Mouse (Mus musculus) intestine, embryonic 14.5 days (tissue): Measurements from ENCODE around the gene Yif1b. TPM values are rescaled to one million over a fixed set of nuclear protein-coding genes. Genes with fewer than 3 reads are reported as not detected.
A peak's percentile ranks its signal among the peaks of the same experiment; 100 is the strongest.

Experiments used
- ATAC-seq: fragments of 200-750 bp; cut with Nextera tagmentation; replicated peaks from 2 replicates; pipeline ENCODE4 v1.8.0; 2017; ENCODE audit warnings: low read depth, moderate number of reproducible peaks, moderate TSS enrichment, moderate library complexity; ENCODE audit not compliant: low FRiP score, low TSS enrichment
- DNase-seq: peaks from one replicate; pipeline ENCODE4 v3.0.0-alpha.2; 2018; ENCODE audit warnings: low spot score
- H3K27ac ChIP-seq: fragments of 300-500 bp; sonication (generic); 2 replicates; pipeline ENCODE4 v1.5.1; 2014; ENCODE audit warnings: low read depth, mild to moderate bottlenecking, control low read depth
- H3K27me3 ChIP-seq: fragments of 300-500 bp; sonication (generic); replicated peaks from 2 replicates; pipeline ENCODE4 v1.6.1; 2014; ENCODE audit warnings: low read length, control low read depth; ENCODE audit not compliant: control insufficient read depth, insufficient read depth
- H3K36me3 ChIP-seq: fragments of 300-500 bp; sonication (generic); 2 replicates; pipeline ENCODE4 v1.6.1; 2014; ENCODE audit warnings: low read length, control low read depth; ENCODE audit not compliant: control insufficient read depth, insufficient read depth
- H3K4me1 ChIP-seq: fragments of 300-500 bp; sonication (generic); replicated peaks from 2 replicates; pipeline ENCODE4 v1.6.1; 2014; ENCODE audit warnings: low read length, control low read depth, mixed read lengths; ENCODE audit not compliant: control insufficient read depth, insufficient read depth
- H3K4me2 ChIP-seq: fragments of 300-500 bp; sonication (generic); 2 replicates; pipeline ENCODE4 v1.6.1; 2014; ENCODE audit warnings: low read length
- H3K4me3 ChIP-seq: fragments of 300-500 bp; sonication (generic); 2 replicates; pipeline ENCODE4 v1.5.1; 2014; ENCODE audit warnings: low read depth, low read length, control low read depth, mixed read lengths
- H3K9ac ChIP-seq: fragments of 300-500 bp; sonication (generic); 2 replicates; pipeline ENCODE4 v1.6.1; 2014; ENCODE audit warnings: mild to moderate bottlenecking, low read length
- H3K9me3 ChIP-seq: fragments of 300-500 bp; sonication (generic); 2 replicates; pipeline ENCODE4 v1.6.1; 2016; ENCODE audit warnings: low read length, control low read depth; ENCODE audit not compliant: control insufficient read depth
- WGBS: fragments of 180-500 bp; shearing (Covaris S2); extraction: QIAGEN DNeasy Blood & Tissue Kit; methylation state at CpG from one replicate; pipeline ENCODE4 v1.1.7; 2014; 5-methylcytosine and 5-hydroxymethylcytosine counted together
- polyA plus RNA-seq: library from polyadenylated mRNA; unstranded; fragments of >200 nt; fragmentation: Nextera tagmentation; extraction: Ambion mirVana; gene quantifications from 2 replicates; pipeline ENCODE4 v1.2.1, GENCODE M21; 2014

The Yif1b gene
- polyA plus RNA-seq, 1 experiment from 2014 or later = 94.3 TPM

DNA sequence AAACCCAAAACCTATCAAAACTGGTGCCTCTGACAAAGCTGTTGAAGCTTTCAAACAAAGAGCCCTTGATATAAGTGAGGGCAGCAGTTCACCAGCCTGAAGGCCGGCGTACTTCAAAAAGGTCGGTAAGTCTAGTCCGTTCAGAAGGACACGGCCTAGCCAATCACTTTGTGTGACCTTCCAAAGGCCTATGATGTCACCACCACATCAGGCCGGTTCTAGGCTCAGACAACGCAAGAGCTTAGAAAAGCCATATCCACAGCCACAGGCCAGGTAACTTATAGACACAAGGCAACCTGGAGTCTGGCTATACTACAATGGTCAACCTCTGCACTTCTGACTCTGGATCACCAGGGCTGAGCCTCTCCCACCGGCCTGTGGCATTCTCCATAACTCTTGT, 41.8 kb downstream of the Yif1b start:
- DNase-seq = peak; percentile 68
- H3K36me3 ChIP-seq = no peaks in the 10 kb centered on the region

DNA sequence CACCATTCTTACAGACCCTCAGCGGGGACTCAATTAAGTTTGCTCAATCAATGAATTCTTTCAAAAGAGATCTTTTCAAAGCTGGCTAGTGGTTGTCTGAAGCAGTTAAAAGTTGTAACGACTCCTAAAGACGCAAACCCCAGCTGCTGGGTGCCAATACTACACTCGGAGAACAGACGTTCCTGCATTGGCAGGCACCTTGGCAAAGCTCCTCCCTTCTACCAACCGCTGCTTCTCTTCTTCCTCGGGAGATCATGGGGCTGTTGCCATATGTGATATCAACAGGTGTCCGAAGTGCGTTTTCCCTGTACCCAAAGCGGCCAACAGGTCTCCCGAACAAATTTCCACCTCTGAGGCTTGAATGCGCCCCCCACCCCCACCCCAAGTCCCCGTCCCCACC, 42.7 kb downstream of the Yif1b start:
- Histone ChIP-seq H3K9me3 (no peaks in the 10 kb centered on the region), H3K4me3 (peak overlapping the region; percentile 53), H3K4me1 (peaks cover 8% of the 10 kb centered on the region; the same call in 1 of the 2 replicates), H3K9ac (peak overlapping the region; percentile 65), H3K27ac (peak overlapping the region; percentile 34; the same call in 1 of the 2 replicates), H3K4me2 (peak overlapping the region; percentile 88), H3K36me3 (no peaks in the 10 kb centered on the region), H3K27me3 (peaks cover 8% of the 10 kb centered on the region)
- ATAC-seq (no peak), DNase-seq (no peak)
- 11% methylated on average over 13 of the region's 13 CpGs for WGBS

More for the DNA sequence above, 41.8 kb downstream of the Yif1b start:
- WGBS = 18% methylated on average over 8 of the region's 8 CpGs
- Histone ChIP-seq H3K27me3 (peaks cover 8% of the 10 kb centered on the region), H3K4me1 (peaks cover 8% of the 10 kb centered on the region; the same call in 1 of the 2 replicates), H3K27ac (peak overlapping the region; percentile 39; the same call in 1 of the 2 replicates), H3K4me2 (peak overlapping the region; percentile 88), H3K9ac (no peak overlapping the region; the same call in 1 of the 2 replicates), H3K9me3 (no peaks in the 10 kb centered on the region), H3K4me3 (peak overlapping the region; percentile 53)
- ATAC-seq = no peak

DNA sequence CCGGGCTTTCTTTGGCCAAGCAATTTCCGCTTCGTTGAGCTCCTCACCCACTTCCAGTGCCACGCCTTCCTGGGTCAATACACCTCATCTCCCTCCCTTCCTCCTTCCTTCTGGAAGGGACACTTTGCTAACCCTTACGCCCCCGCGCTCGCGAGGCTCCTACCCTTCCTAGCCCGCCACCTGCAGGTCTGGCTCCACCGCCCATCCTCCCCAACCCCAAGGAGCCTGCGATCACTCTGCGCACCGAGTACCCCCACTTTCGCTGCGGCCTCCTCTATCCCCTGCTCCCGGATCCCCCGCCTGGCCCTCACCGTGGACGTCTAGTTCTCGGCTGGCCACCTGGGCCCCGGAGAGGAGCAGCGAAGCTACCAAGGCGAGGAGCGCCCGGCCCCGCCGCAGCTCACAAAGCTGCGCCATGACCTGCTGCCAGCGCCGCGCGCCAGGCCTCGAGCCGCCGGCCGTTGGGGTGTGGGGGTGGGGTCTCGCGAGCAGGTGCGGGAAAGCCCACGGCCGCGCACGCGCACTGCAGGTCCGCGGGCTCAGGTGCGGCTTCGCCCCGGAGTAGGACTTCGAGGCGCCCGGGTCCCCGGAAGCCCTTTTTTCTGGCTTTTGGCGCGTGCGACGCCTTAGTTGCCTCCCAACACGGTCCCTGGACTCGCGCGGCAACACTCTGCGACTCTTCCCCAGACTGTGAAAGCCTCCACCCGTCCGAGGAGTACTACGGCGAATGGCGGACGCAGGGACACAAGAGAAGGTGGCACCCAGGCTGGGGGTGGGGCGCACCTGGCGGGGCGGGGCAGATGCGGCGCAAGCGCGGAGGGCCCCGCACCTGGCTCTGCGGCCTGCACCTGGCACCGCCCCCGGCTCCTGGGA, 43.3 kb downstream of the Yif1b start, which contains the start of gene Spint2:
TSS of gene Spint2 (minus strand) at position 712 of the 873 bp plus-strand sequence.
- Histone ChIP-seq H3K27ac (peak within 1 kb of the TSS; percentile 66), H3K9me3 (no peaks in the 10 kb centered on the region), H3K4me1 (peaks cover 8% of the 10 kb centered on the region; the same call in 1 of the 2 replicates), H3K36me3 (no peaks in the 10 kb centered on the region), H3K4me3 (peak within 1 kb of the TSS; percentile 53), H3K27me3 (peaks cover 8% of the 10 kb centered on the region), H3K4me2 (peak within 1 kb of the TSS; percentile 88), H3K9ac (peak within 1 kb of the TSS; percentile 65)
- under 1% methylated on average over 80 of the region's 80 CpGs for WGBS
- peak; percentile 91 for ATAC-seq
- peak; percentile 91 for DNase-seq

DNA sequence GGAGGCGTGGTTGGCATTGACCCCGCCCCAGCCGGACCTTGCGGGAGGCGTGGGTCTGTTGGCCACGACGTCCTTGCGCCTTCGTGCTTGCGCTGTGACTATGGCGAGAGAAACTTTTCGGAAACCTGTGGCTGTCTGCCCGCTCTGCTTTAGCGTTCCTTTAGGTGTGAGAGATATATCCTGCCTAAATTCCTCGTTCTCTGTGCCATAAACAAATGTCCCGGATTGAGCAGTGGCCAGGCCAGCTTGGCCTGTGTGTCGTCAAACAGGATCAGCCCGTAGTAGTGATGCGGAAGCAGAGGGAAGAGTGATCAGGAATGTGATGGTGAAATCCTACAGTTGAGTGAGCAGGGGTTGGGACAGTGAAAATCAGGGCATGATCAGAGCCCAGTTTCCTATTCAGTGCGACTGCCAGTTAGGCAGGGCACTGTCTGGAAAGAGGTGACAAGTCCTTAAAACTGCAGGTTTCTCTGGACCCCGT, 44.0 kb downstream of the Yif1b start:
- peak overlapping the region; percentile 53 for H3K4me3 ChIP-seq
- peaks cover 8% of the 10 kb centered on the region for H3K27me3 ChIP-seq
- peak overlapping the region; percentile 66; the same call in 1 of the 2 replicates for H3K27ac ChIP-seq
- H3K36me3 ChIP-seq = no peaks in the 10 kb centered on the region
- peak; percentile 66 for DNase-seq
- H3K4me2 ChIP-seq = peak overlapping the region; percentile 88
- no peaks in the 10 kb centered on the region for H3K9me3 ChIP-seq
- H3K4me1 ChIP-seq = peaks cover 8% of the 10 kb centered on the region; the same call in 1 of the 2 replicates
- ATAC-seq = peak; percentile 37
- H3K9ac ChIP-seq = peak overlapping the region; percentile 65
- WGBS = 8% methylated on average over 21 of the region's 21 CpGs

DNA sequence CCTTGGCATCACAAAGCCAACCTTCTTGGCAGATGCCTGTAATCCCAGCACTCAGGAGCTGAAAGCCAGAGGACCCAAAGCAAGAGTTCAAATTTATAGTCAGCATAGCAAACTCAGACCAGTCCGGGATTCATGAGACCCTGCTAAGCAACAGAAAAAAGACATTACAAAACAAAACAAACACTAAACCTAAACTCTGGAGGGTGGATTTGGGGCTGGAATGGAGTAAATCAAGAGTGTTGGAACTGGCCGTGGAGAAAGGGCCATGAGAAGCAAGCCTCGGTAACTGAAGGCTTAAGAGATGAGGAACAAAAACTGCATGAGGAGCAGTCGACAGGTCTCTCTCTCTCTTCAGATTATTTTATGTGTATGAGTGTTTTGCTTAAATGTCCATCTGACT, 45.7 kb downstream of the Yif1b start:
- no peak overlapping the region for H3K4me2 ChIP-seq
- H3K27ac ChIP-seq = no peak overlapping the region
- 79% methylated on average over 4 of the region's 4 CpGs for WGBS
- peaks cover 8% of the 10 kb centered on the region for H3K27me3 ChIP-seq
- H3K4me1 ChIP-seq = peaks cover 13% of the 10 kb centered on the region; the same call in 1 of the 2 replicates
- H3K4me3 ChIP-seq = no peak overlapping the region
- no peak for DNase-seq
- no peak for ATAC-seq
- H3K9me3 ChIP-seq = no peaks in the 10 kb centered on the region
- no peaks in the 10 kb centered on the region for H3K36me3 ChIP-seq
- no peak overlapping the region for H3K9ac ChIP-seq

DNA sequence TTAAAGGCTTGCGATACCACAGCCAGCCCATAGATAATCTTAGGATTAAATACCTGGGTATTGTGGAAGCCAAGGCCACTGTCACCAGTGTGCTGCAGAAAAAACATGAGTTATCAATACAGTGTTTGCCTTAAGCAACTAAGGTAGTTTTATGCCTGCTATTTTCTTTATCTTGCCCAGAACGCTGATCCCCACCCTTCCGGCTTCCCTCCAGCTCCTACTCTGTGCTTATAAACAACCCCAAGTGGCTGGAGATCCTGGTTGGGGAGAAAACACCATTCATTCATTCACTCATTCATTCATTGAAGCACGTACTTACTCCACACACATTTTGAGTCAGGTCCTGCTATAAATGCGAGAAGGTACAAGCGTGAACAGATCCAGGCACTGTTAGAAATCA, 46.4 kb downstream of the Yif1b start:
- peaks cover 14% of the 10 kb centered on the region; the same call in 1 of the 2 replicates for H3K4me1 ChIP-seq
- H3K4me2 ChIP-seq = no peak overlapping the region
- no peaks in the 10 kb centered on the region for H3K36me3 ChIP-seq
- no peak overlapping the region for H3K27ac ChIP-seq
- peaks cover 8% of the 10 kb centered on the region for H3K27me3 ChIP-seq
- H3K9me3 ChIP-seq = no peaks in the 10 kb centered on the region
- H3K9ac ChIP-seq = no peak overlapping the region
- DNase-seq (no peak), ATAC-seq (no peak)
- no peak overlapping the region for H3K4me3 ChIP-seq
- WGBS = 82% methylated on average over 6 of the region's 6 CpGs

DNA sequence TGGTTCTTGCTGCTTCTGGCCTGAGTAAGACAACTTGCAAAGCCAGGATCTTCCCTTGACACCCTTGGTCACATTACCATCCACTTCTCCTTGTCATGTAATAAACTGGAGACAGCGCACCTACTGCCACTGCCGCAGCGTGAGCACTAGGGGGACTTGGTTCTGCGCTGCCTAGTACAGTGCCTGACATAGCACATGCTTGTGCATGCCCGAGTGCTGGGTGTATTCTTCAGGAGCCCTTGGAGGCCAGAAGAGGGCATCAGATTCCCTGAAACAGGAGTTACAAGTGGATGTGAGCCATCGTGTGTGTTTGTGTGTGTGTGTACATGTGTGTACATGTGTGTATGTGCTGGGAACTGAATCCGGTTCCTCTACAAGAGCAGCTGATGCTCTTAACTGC, 49.4 kb downstream of the Yif1b start:
- Histone ChIP-seq H3K4me1 (peaks cover 27% of the 10 kb centered on the region), H3K4me2 (no peak overlapping the region)
- no peak for ATAC-seq

DNA sequence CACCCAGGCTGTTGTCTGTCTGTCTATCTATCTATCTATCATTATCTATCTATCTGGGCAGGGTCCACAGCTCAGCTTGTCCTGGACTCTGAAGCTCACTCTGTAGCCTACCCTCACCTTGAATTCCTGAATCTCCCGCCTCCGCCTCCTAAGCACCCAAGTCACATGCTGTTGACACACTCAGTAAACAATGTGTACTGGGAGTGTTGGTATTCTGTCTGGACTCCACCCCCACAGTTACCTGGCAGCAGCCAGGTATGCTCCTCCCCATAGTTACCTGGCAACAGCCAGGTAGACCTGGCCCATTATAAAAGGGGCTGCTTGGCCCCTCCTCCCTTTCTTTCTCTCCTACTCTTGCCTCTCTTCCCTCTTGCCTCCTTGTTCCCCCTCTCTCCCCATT, 50.0 kb downstream of the Yif1b start:
- no peaks in the 10 kb centered on the region for H3K36me3 ChIP-seq
- no peak overlapping the region for H3K4me3 ChIP-seq
- H3K27me3 ChIP-seq = no peaks in the 10 kb centered on the region
- no peak overlapping the region for H3K9ac ChIP-seq
- ATAC-seq (0 out of 2 replicates have a peak, but pooled peaks have one; percentile 3), DNase-seq (no peak)
- H3K4me1 ChIP-seq = peaks cover 33% of the 10 kb centered on the region
- H3K4me2 ChIP-seq = no peak overlapping the region
- no peaks in the 10 kb centered on the region for H3K9me3 ChIP-seq
- H3K27ac ChIP-seq = no peak overlapping the region
- WGBS = 72% methylated on average over 2 of the region's 2 CpGs

More for the DNA sequence above, 49.4 kb downstream of the Yif1b start:
- no peaks in the 10 kb centered on the region for H3K36me3 ChIP-seq
- H3K4me3 ChIP-seq = no peak overlapping the region
- DNase-seq = no peak
- no peak overlapping the region for H3K27ac ChIP-seq
- H3K9me3 ChIP-seq = no peaks in the 10 kb centered on the region
- 84% methylated on average over 7 of the region's 7 CpGs for WGBS
- H3K9ac ChIP-seq = no peak overlapping the region
- 0 out of 2 replicates have a peak, but pooled peaks cover 3% of the 10 kb centered on the region for H3K27me3 ChIP-seq
